Mouse (Mus musculus): Measurements from ENCODE around the gene Six3. TPM values are rescaled to one million over a fixed set of nuclear protein-coding genes. Genes with fewer than 3 reads are reported as not detected.

Gene Six3
- total and polyA plus RNA-seq, 3 experiments: not detected

GRCm38 (mm10) chr17:85664618-85665320 is 51.4 kb downstream of the Six3 start (continued):
- TF ChIP-seq ELF1 (IDR thresholded peaks at IDR 0.05; ENCODE audit: low read depth, low read length) (no peak), USF2 (IDR thresholded peaks at IDR 0.05; ENCODE audit: borderline replicate concordance in 1 of 2, insufficient read depth in 1 of 2, low read depth in 1 of 2, low read length in 2 of 2) (no peak)

Other genes starting within 250 kb of the Six3 start
- 5.8 and 6.4 TPM in 2 replicates for gene Six2, start 74.7 kb downstream of the Six3 start, total RNA-seq (2012; rRNA removed)
- gene Six2, start 74.7 kb downstream of the Six3 start, polyA plus RNA-seq (2012; ENCODE audit: insufficient read depth in 1 of 2, insufficient read length in 2 of 2, low read depth in 1 of 2, low replicate concordance in 2 of 2, missing spikeins in 1 of 2): 10 to 100 TPM in 1 of 2 experiments, not detected in 1; 81.4 TPM

All from MEL (cell line).